Mouse (Mus musculus): ENCODE measurements around the gene Daam1. TPM values are rescaled to one million over a fixed set of nuclear protein-coding genes. Genes with fewer than 3 reads are reported as not detected.

Daam1 gene
- polyA plus RNA-seq, 1 experiment from 2014 or later, result 8.8 TPM

DNA sequence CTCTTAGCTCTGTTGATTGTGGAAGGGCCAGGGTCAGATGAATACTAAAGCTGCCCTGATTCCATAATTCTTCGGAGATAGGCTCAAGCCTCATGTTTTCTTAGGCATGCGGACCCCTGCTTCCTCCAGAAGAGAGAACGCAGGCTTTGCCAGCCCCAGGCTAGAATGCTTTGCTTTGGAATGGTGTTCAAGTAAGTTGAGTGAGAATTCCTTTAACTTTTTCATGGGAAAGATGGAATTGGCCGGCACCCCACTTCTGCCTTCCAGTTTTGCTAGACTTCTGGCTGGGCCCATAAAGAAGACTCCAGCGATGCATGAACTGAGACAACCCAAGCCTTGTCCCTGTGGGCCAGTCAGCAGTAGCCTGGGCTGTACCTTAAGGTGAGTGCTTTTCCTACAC, 200.3 kb downstream of the Daam1 start:
- H3K9ac ChIP-seq, result no peak overlapping the region
- H3K36me3 ChIP-seq, result no peaks in the 10 kb centered on the region
- H3K27ac ChIP-seq, result no peak overlapping the region
- DNase-seq (no peak), ATAC-seq (ENCODE audit: low read depth) (no peak)
- WGBS (ENCODE audit: insufficient replicate concordance), result 74% methylated on average over 5 of the region's 5 CpGs
- no peaks in the 10 kb centered on the region for H3K9me3 ChIP-seq (replicated peaks)
- no peak overlapping the region for H3K4me2 ChIP-seq
- no peaks in the 10 kb centered on the region for H3K27me3 ChIP-seq
- no peak overlapping the region for H3K4me3 ChIP-seq (replicated peaks)
- no peaks in the 10 kb centered on the region for H3K4me1 ChIP-seq (replicated peaks)

DNA sequence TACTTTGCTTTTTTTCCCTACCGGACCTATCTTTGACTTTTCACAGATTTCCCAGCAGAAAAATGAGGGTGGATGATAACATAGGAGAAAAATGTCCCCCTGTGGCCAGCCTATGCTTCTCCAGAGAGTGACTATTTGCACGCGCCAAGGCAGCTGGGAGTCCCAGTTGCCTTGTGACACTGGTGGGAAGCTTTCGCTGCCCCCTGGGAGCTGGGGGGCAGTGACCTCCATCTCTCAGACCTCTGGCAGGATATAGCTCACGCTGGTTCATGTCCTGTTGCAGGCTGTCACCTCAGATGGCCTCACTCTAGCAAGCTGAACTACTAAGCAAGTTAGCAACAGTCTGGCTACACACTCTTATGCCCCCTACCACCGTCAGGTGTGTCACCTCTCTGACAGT, 200.9 kb downstream of the Daam1 start:
- no peaks in the 10 kb centered on the region for H3K27me3 ChIP-seq
- 57% methylated on average over 6 of the region's 6 CpGs for WGBS (ENCODE audit: insufficient replicate concordance)
- DNase-seq, result no peak

GRCm38 (mm10) chr12:72036097-72036661, 205.3 kb downstream of the Daam1 start:
- Histone ChIP-seq H3K9ac (no peak overlapping the region), H3K9me3 (replicated peaks) (no peaks in the 10 kb centered on the region), H3K4me1 (replicated peaks) (no peaks in the 10 kb centered on the region), H3K36me3 (no peaks in the 10 kb centered on the region), H3K27me3 (no peaks in the 10 kb centered on the region), H3K4me3 (replicated peaks) (no peak overlapping the region), H3K27ac (no peak overlapping the region), H3K4me2 (no peak overlapping the region)
- DNase-seq (no peak), ATAC-seq (ENCODE audit: low read depth) (no peak)
- 52% methylated on average over 9 of the region's 9 CpGs for WGBS (ENCODE audit: insufficient replicate concordance)

More for the DNA sequence above, 200.9 kb downstream of the Daam1 start:
- H3K36me3 ChIP-seq, result no peaks in the 10 kb centered on the region
- ATAC-seq (ENCODE audit: low read depth), result no peak
- H3K4me2 ChIP-seq, result no peak overlapping the region
- no peaks in the 10 kb centered on the region for H3K4me1 ChIP-seq (replicated peaks)
- no peak overlapping the region for H3K4me3 ChIP-seq (replicated peaks)
- H3K27ac ChIP-seq, result no peak overlapping the region
- no peak overlapping the region for H3K9ac ChIP-seq
- no peaks in the 10 kb centered on the region for H3K9me3 ChIP-seq (replicated peaks)

- Histone ChIP-seq H3K9ac (no peak overlapping the region), H3K27ac (no peak overlapping the region), H3K9me3 (replicated peaks) (no peaks in the 10 kb centered on the region), H3K27me3 (no peaks in the 10 kb centered on the region), H3K4me1 (replicated peaks) (no peaks in the 10 kb centered on the region), H3K36me3 (no peaks in the 10 kb centered on the region), H3K4me2 (no peak overlapping the region), H3K4me3 (replicated peaks) (no peak overlapping the region)
- WGBS (ENCODE audit: insufficient replicate concordance), result 53% methylated on average over 6 of the region's 6 CpGs
- DNase-seq, result no peak
- no peak for ATAC-seq (ENCODE audit: low read depth)
Observed at GRCm38 (mm10) chr12:72037049-72037448, 206.2 kb downstream of the Daam1 start.

DNA sequence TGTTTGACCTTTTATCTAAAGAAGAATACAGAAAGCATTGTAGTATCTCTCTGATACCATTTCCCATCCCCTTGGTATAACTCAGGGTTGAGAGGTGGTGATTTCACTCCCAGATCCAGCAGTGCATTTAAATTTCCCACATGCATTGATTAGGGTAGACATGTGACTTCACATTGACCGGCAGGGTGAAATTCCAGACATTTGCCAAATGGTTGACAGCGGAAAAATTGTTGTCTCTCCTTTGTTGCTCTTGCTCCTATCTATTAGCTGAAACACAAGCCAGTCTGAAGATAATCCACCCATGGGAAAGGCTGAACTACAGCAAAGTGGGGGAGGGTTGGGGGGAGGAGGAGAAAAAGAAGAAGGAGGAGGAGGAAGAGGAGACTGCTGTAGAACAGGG, 208.0 kb downstream of the Daam1 start:
- ATAC-seq (ENCODE audit: low read depth), result no peak
- Histone ChIP-seq H3K36me3 (no peaks in the 10 kb centered on the region), H3K27ac (no peak overlapping the region), H3K4me1 (replicated peaks) (no peaks in the 10 kb centered on the region), H3K4me3 (replicated peaks) (no peak overlapping the region), H3K4me2 (no peak overlapping the region), H3K27me3 (no peaks in the 10 kb centered on the region), H3K9ac (no peak overlapping the region), H3K9me3 (replicated peaks) (no peaks in the 10 kb centered on the region)
- DNase-seq, result no peak
- whole genome bisulfite sequencing (ENCODE audit: insufficient replicate concordance), result 58% methylated on average over 2 of the region's 2 CpGs

DNA sequence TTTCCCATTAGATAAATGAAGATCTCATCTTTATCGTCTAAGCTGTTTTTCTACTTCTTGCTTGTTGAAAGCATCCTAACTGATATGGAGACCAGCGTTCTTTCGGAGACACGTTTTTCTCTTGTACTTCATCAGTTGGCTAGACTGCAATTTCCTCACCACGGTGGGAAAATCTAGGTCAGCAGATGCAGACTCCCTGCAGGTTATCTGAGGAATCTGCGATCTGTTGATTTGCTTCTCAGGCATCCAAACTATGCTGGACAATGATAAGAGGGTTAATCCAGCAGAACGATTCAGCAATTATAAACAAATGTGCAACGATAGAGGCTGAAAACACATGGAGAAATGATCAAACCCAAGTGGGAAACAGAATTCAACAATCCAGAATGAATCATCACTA, 208.6 kb downstream of the Daam1 start:
- WGBS (ENCODE audit: insufficient replicate concordance), result 61% methylated on average over 8 of the region's 8 CpGs
- no peak overlapping the region for H3K27ac ChIP-seq
- no peak for DNase-seq

GRCm38 (mm10) chr12:72041238-72041637, 210.4 kb downstream of the Daam1 start:
- Histone ChIP-seq H3K4me3 (replicated peaks) (no peak overlapping the region), H3K27ac (no peak overlapping the region), H3K9ac (no peak overlapping the region), H3K4me1 (replicated peaks) (no peaks in the 10 kb centered on the region), H3K36me3 (no peaks in the 10 kb centered on the region), H3K9me3 (replicated peaks) (no peaks in the 10 kb centered on the region), H3K27me3 (no peaks in the 10 kb centered on the region), H3K4me2 (no peak overlapping the region)
- ATAC-seq (ENCODE audit: low read depth), result no peak
- 76% methylated on average over 3 of the region's 3 CpGs for WGBS (ENCODE audit: insufficient replicate concordance)
- no peak for DNase-seq

More for the DNA sequence above, 208.6 kb downstream of the Daam1 start:
- H3K4me3 ChIP-seq (replicated peaks), result no peak overlapping the region
- no peak overlapping the region for H3K9ac ChIP-seq
- no peaks in the 10 kb centered on the region for H3K4me1 ChIP-seq (replicated peaks)
- no peaks in the 10 kb centered on the region for H3K9me3 ChIP-seq (replicated peaks)
- ATAC-seq (ENCODE audit: low read depth), result no peak
- H3K27me3 ChIP-seq, result no peaks in the 10 kb centered on the region
- H3K4me2 ChIP-seq, result no peak overlapping the region
- H3K36me3 ChIP-seq, result no peaks in the 10 kb centered on the region

Other genes with a start within 250 kb of the Daam1 start
- gene Gpr135, start 240.0 kb downstream of the Daam1 start, polyA plus RNA-seq (2015; fragmentation: Nextera tagmentation; extraction: Ambion mirVana), result 0.09 and 0.19 TPM in 2 replicates